Mouse (Mus musculus): Measurements from ENCODE around the gene Mup17.
"Not testable (repeated sequence)": the region's sequence is repeated elsewhere in the genome, so short reads cannot be mapped to it uniquely, and the experiment has no call there.

The Mup17 gene

DNA sequence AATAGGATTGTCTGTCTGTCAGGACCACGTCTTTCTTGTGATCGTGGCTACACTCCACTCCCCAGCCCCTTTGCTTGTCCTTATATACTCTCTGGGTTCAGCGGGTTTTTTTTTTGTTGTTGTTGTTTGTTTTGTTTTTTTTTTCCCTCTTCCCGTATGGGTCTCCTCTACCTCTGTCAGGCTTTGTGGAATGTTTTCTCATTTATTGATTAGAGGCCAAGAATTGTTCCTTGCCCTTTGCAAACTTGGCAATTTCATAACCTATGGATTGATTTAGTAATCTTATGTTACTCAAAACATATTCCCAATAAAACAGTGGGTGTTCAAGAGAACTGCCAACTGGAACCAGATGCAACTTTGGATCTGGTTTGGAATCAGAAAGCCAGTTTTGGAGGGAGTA, at the start of gene Mup17:
Gene Mup17, minus strand, starts transcription at position 101 of the 400 bp plus-strand sequence.
- DNase-seq (ENCODE audit: low spot score in 2 of 2) = not testable (repeated sequence)

DNA sequence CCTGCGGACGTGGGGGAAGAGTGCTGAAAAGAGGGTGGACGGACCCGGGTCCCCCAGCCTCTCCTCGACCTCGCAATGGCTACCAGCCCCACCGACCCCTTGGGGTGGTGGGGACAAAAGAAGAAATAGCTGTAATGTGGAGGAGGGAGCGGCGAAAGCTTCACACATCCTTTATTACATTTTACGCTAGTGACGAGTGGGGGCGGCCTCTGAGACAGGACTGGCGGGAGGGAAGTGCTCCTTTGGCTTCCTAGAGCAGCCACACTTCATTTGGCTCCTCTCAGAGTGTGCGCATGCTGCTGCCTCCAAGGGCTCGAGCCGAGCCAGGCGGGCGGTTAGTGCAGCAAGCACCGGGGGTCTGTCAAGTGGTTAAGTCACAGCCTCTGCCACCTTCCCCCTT, 24.1 kb downstream of the Mup17 start:
- DNase-seq (ENCODE audit: low spot score in 2 of 2) = not testable (repeated sequence)

DNA sequence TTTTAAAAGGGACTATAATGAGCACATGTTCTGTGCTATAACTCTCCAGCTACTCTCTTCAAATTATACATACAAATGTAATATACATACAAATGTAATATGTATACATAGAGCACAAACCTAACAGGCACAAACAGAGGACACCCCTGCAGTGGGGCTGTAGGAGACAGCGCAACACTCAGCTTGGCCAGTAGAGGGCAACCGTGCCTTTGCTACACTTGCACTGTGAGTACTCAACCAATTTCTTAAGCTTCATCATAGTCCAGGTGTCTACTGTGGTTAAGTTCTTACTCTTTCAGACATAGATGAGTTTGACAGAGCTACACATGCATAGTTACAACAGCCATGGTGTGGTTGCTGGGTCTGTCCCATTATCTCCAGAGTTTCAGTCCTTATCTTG, 39.8 kb downstream of the Mup17 start:
- DNase-seq (ENCODE audit: low spot score in 2 of 2) = peak in 1 of 2 experiments; percentile 6
